Mouse (Mus musculus) cortical plate, adult 2 months (tissue): ENCODE data around the gene Col12a1.

Experiments used
- CTCF ChIP-seq: fragments of 200-500 bp; IDR thresholded peaks from 2 replicates; pipeline ENCODE4 v1.5.1; 2011; ENCODE audit warnings: mild to moderate bottlenecking, control low read depth, low read length; ENCODE audit not compliant: insufficient read depth; ENCODE audit errors: extremely low read depth
- POLR2A ChIP-seq: fragments of 200-500 bp; IDR thresholded peaks from 2 replicates; pipeline ENCODE4 v1.6.1; 2011; ENCODE audit warnings: mild to moderate bottlenecking, low read length, control low read depth; ENCODE audit not compliant: insufficient read depth; ENCODE audit errors: extremely low read depth

- no peak for TF ChIP-seq POLR2A
- no peak for TF ChIP-seq CTCF
Observed at GRCm38 (mm10) chr9:79686049-79686448, 32.6 kb downstream of the Col12a1 start.
